In genomic region chr10:41751867-41752480, GRCm38 (mm10) we compare ENCODE assay signal across 14 mouse cellular contexts. TPM values are rescaled to one million over a fixed set of nuclear protein-coding genes. Genes with fewer than 3 reads are reported as not detected.
DNase-seq lines count a peak whose midpoint lies in the region; ATAC-seq lines count a peak whose summit lies in the region.
"Had no signal": no experiment of that assay in that cellular context is flagged by ENCODE, and none has a peak within 500 bp of the region (broad histone marks: within the 10 kb centered on the region; RNA-seq: fewer than 3 reads in every experiment).

No protein-coding gene starts in this region.

- H3K9me3 ChIP-seq in midbrain, embryonic 16.5 days (replicated peaks; ENCODE audit: control insufficient read depth, low read length, poor library complexity, severe bottlenecking) = no peaks in the 10 kb centered on the region
- H3K9me3 ChIP-seq: neural tube, embryonic 13.5 days had no signal

- peak; percentile 55; the same call in 1 of the 2 replicates for ATAC-seq in frontal cortex, adult (ENCODE audit: low TSS enrichment)
- ATAC-seq in common myeloid progenitor, adult 5-6 weeks (replicated peaks; ENCODE audit: low read depth, poor library complexity, severe bottlenecking) = peak; percentile 94
- ATAC-seq in midbrain, embryonic 16.5 days = no peak
- ATAC-seq: intestine, embryonic 16.5 days had no signal

- no peak overlapping the region for H3K4me3 ChIP-seq in midbrain, embryonic 16.5 days (ENCODE audit: low read depth, low read length)
- H3K4me3 ChIP-seq: erythroblast, embryonic 14.5 days; neural tube, embryonic 13.5 days had no signal

- no peak overlapping the region for H3K4me2 ChIP-seq in midbrain, embryonic 16.5 days (ENCODE audit: low read length)
- H3K4me2 ChIP-seq: neural tube, embryonic 13.5 days had no signal

- no peaks in the 10 kb centered on the region for H3K4me1 ChIP-seq in midbrain, embryonic 16.5 days (ENCODE audit: control insufficient read depth, insufficient read depth, low read length)
- H3K4me1 ChIP-seq: neural tube, embryonic 13.5 days had no signal

- no peaks in the 10 kb centered on the region for H3K27me3 ChIP-seq in midbrain, embryonic 16.5 days (ENCODE audit: control insufficient read depth, insufficient read depth, low read depth, low read length)
- H3K27me3 ChIP-seq: neural tube, embryonic 13.5 days had no signal

- DNase-seq in frontal cortex, postnatal 14 days (ENCODE audit: low spot score in 2 of 2) = no peak
- peak; percentile 28 for DNase-seq in CD4-positive helper T cell, adult 2 months (ENCODE audit: low read depth, low spot score)
- DNase-seq in naive thymus-derived CD4-positive, alpha-beta T cell, adult 2 months (ENCODE audit: low read depth) = peak; percentile 63
- DNase-seq in layer of hippocampus, adult 9-11 months = no peak
- no peak for DNase-seq in gastrocnemius, postnatal 14 days
- DNase-seq: adrenal gland, adult 8-10 months; cerebellum, adult 9-10 months had no signal

- H3K36me3 ChIP-seq in midbrain, embryonic 16.5 days (ENCODE audit: control insufficient read depth, insufficient read depth, low read length) = no peaks in the 10 kb centered on the region
- H3K36me3 ChIP-seq: neural tube, embryonic 13.5 days had no signal

- H3K27ac ChIP-seq in midbrain, embryonic 16.5 days (ENCODE audit: low read length) = no peak overlapping the region
- H3K27ac ChIP-seq: macrophage; neural tube, embryonic 13.5 days had no signal

- intact Hi-C loops in gastrocnemius, postnatal 14 days (cut with DNase I; ENCODE audit: low total_unique reads) = no loop called here

- H3K9ac ChIP-seq in midbrain, embryonic 16.5 days (ENCODE audit: low read depth, low read length) = no peak overlapping the region
- H3K9ac ChIP-seq: neural tube, embryonic 13.5 days had no signal

- 88% methylated on average over 14 of the region's 14 CpGs for WGBS in midbrain, embryonic 16.5 days

RNA-seq across cellular contexts. Expression of gene Ccdc162, which starts 35.5 kb away (rescaled TPM):
- not detected in 2 replicates for total RNA-seq in common myeloid progenitor, adult 5-6 weeks (2017)
- 0.90 and 0.91 TPM in 2 replicates for polyA plus RNA-seq in midbrain, embryonic 16.5 days (2015; fragmentation: Nextera tagmentation; extraction: Ambion mirVana)
- total RNA-seq in gastrocnemius, postnatal 14 days (2021) = under 1 TPM; 0.64 to 0.66 TPM
- polyA plus RNA-seq: erythroblast, embryonic 14.5 days; macrophage had no signal

RNA-seq across cellular contexts. Expression of gene Cep57l1, which starts 57.7 kb away (rescaled TPM):
- 52.3 and 55.1 TPM in 2 replicates for total RNA-seq in common myeloid progenitor, adult 5-6 weeks (2017)
- 15.9 and 17.8 TPM in 2 replicates for polyA plus RNA-seq in midbrain, embryonic 16.5 days (2015; fragmentation: Nextera tagmentation; extraction: Ambion mirVana)
- total RNA-seq in gastrocnemius, postnatal 14 days (2021) = 1 to 10 TPM; 2.7 TPM

RNA-seq across cellular contexts. Expression of gene Sesn1, which starts 57.8 kb away (rescaled TPM):
- 48.0 and 50.8 TPM in 2 replicates for total RNA-seq in common myeloid progenitor, adult 5-6 weeks (2017)
- polyA plus RNA-seq in midbrain, embryonic 16.5 days (2015; fragmentation: Nextera tagmentation; extraction: Ambion mirVana) = 33.6 and 38.6 TPM in 2 replicates
- total RNA-seq in gastrocnemius, postnatal 14 days (2021) = 10 to 100 TPM; 22.9 to 35.2 TPM

Comparison
In these comparisons a context has a peak if more than half of its experiments do, and no peak if none do; other contexts are left out.
1. DNase-seq: peak in CD4-positive helper T cell, adult 2 months (single experiment) and naive thymus-derived CD4-positive, alpha-beta T cell, adult 2 months (single experiment); none in frontal cortex, postnatal 14 days (0 of 2), layer of hippocampus, adult 9-11 months (single experiment) and gastrocnemius, postnatal 14 days (single experiment).
2. RNA of gene Cep57l1, which starts 57.7 kb away (total RNA-seq): 52.3 to 55.1 TPM in common myeloid progenitor, adult 5-6 weeks; 2.7 TPM in gastrocnemius, postnatal 14 days; every median in the first group is over 10 times any median in the second.